24 mouse cellular contexts compared by ENCODE assay signal in genomic region chr1:182458556-182458955, GRCm38 (mm10). TPM values are rescaled to one million over a fixed set of nuclear protein-coding genes. Genes with fewer than 3 reads are reported as not detected.
DNase-seq lines count a peak whose midpoint lies in the region; ATAC-seq and TF ChIP-seq lines count a peak whose summit lies in the region.
"Had no signal": no experiment of that assay in that cellular context is flagged by ENCODE, and none has a peak within 500 bp of the region (broad histone marks: within the 10 kb centered on the region; RNA-seq: fewer than 3 reads in every experiment).

No protein-coding gene starts in this region.

- TF ChIP-seq CTCF in kidney, postnatal 0 days (IDR thresholded peaks at IDR 0.05; ENCODE audit: low read depth), result no peak

- H3K27me3 ChIP-seq in kidney, postnatal 0 days (ENCODE audit: insufficient read depth, low read length), result no peaks in the 10 kb centered on the region
- no peaks in the 10 kb centered on the region for H3K27me3 ChIP-seq in midbrain, embryonic 12.5 days
- no peaks in the 10 kb centered on the region for H3K27me3 ChIP-seq in midbrain, embryonic 14.5 days (ENCODE audit: control insufficient read depth, insufficient read depth, low read length)
- H3K27me3 ChIP-seq: embryonic facial prominence, embryonic 13.5 days; heart, embryonic 13.5 days; hindbrain, embryonic 15.5 days; lung, embryonic 15.5 days; stomach, embryonic 15.5 days had no signal

- peaks cover 33% of the 10 kb centered on the region for H3K36me3 ChIP-seq in kidney, postnatal 0 days (ENCODE audit: insufficient read depth, low read length)
- H3K36me3 ChIP-seq in midbrain, embryonic 12.5 days, result peaks cover 59% of the 10 kb centered on the region
- H3K36me3 ChIP-seq in midbrain, embryonic 14.5 days (ENCODE audit: control insufficient read depth, insufficient read depth, low read length), result peaks cover 56% of the 10 kb centered on the region

- no peak overlapping the region for H3K27ac ChIP-seq in kidney, postnatal 0 days
- 0 out of 2 replicates have a peak overlapping the region, but pooled peaks have one; percentile 35 for H3K27ac ChIP-seq in midbrain, embryonic 12.5 days (replicated peaks)
- no peak overlapping the region for H3K27ac ChIP-seq in midbrain, embryonic 14.5 days (replicated peaks; ENCODE audit: low read depth, low read length)
- H3K27ac ChIP-seq: embryonic facial prominence, embryonic 13.5 days; forebrain, embryonic 10.5 days; gastrocnemius, adult 2 months; heart, embryonic 13.5 days; hindbrain, embryonic 15.5 days; lung, embryonic 15.5 days; midbrain, embryonic 10.5 days; stomach, embryonic 15.5 days had no signal

- H3K4me2 ChIP-seq in kidney, postnatal 0 days (ENCODE audit: low read length), result no peak overlapping the region
- H3K4me2 ChIP-seq in midbrain, embryonic 12.5 days (replicated peaks), result no peak overlapping the region
- no peak overlapping the region for H3K4me2 ChIP-seq in midbrain, embryonic 14.5 days (ENCODE audit: low read length)
- H3K4me2 ChIP-seq: embryonic facial prominence, embryonic 13.5 days; heart, embryonic 13.5 days; hindbrain, embryonic 15.5 days; lung, embryonic 15.5 days; stomach, embryonic 15.5 days had no signal

- no peak for ATAC-seq in kidney, postnatal 0 days (replicated peaks; ENCODE audit: low FRiP score, low read depth)
- no peak for ATAC-seq in midbrain, embryonic 12.5 days (ENCODE audit: low FRiP score, low read depth)
- no peak for ATAC-seq in midbrain, embryonic 14.5 days (ENCODE audit: low FRiP score, low TSS enrichment)
- ATAC-seq: forebrain, embryonic 16.5 days had no signal

- WGBS in kidney, postnatal 0 days, result 57% methylated on average over 19 of the region's 19 CpGs
- WGBS in midbrain, embryonic 12.5 days, result 84% methylated on average over 19 of the region's 19 CpGs
- WGBS in midbrain, embryonic 14.5 days, result 84% methylated on average over 19 of the region's 19 CpGs

- H3K9ac ChIP-seq in kidney, postnatal 0 days (ENCODE audit: low read depth, low read length), result no peak overlapping the region
- no peak overlapping the region for H3K9ac ChIP-seq in midbrain, embryonic 12.5 days (replicated peaks)
- no peak overlapping the region for H3K9ac ChIP-seq in midbrain, embryonic 14.5 days (replicated peaks; ENCODE audit: low read length)
- H3K9ac ChIP-seq: embryonic facial prominence, embryonic 13.5 days; heart, embryonic 13.5 days; hindbrain, embryonic 15.5 days; lung, embryonic 15.5 days; stomach, embryonic 15.5 days had no signal

- no peak overlapping the region for H3K4me3 ChIP-seq in kidney, postnatal 0 days (replicated peaks; ENCODE audit: low read depth, low read length)
- H3K4me3 ChIP-seq in midbrain, embryonic 12.5 days, result no peak overlapping the region
- H3K4me3 ChIP-seq in midbrain, embryonic 14.5 days (replicated peaks; ENCODE audit: low read depth, low read length), result no peak overlapping the region
- H3K4me3 ChIP-seq: embryonic facial prominence, embryonic 13.5 days; forebrain, embryonic 10.5 days; gastrocnemius, adult 2 months; heart, embryonic 13.5 days; hindbrain, embryonic 15.5 days; lung, embryonic 15.5 days; midbrain, embryonic 10.5 days; stomach, embryonic 15.5 days had no signal

- H3K4me1 ChIP-seq in kidney, postnatal 0 days (replicated peaks; ENCODE audit: insufficient read depth, low read length), result peaks cover 37% of the 10 kb centered on the region
- no peaks in the 10 kb centered on the region for H3K4me1 ChIP-seq in midbrain, embryonic 12.5 days
- H3K4me1 ChIP-seq in midbrain, embryonic 14.5 days (ENCODE audit: control insufficient read depth, insufficient read depth, low read length), result no peaks in the 10 kb centered on the region
- H3K4me1 ChIP-seq: embryonic facial prominence, embryonic 13.5 days; forebrain, embryonic 10.5 days had no signal

- H3K9me3 ChIP-seq in kidney, postnatal 0 days (replicated peaks; ENCODE audit: low read length), result no peaks in the 10 kb centered on the region
- H3K9me3 ChIP-seq in midbrain, embryonic 12.5 days, result no peaks in the 10 kb centered on the region
- H3K9me3 ChIP-seq in midbrain, embryonic 14.5 days (ENCODE audit: control insufficient read depth, low read length), result no peaks in the 10 kb centered on the region
- H3K9me3 ChIP-seq: embryonic facial prominence, embryonic 13.5 days; forebrain, embryonic 10.5 days; G1E; heart, embryonic 13.5 days; hindbrain, embryonic 15.5 days; lung, embryonic 15.5 days; midbrain, embryonic 10.5 days; stomach, embryonic 15.5 days had no signal

- peak; percentile 85 for DNase-seq in heart, adult 11 months
- DNase-seq in heart, adult 18-20 months, result no peak
- peak; percentile 69 for DNase-seq in kidney, postnatal 0 days (ENCODE audit: low spot score)
- no peak for DNase-seq in kidney, adult 18-20 months
- DNase-seq in midbrain, embryonic 14.5 days, result no peak
- no peak for DNase-seq in thymus, adult 18-20 months
- DNase-seq: adrenal gland, adult 8-10 months; cerebellum, adult 9-11 months; gastrocnemius, adult 2 months; gastrocnemius, postnatal 36 days; heart, postnatal 10 days; retina, postnatal 1 day; right cerebral cortex, postnatal 14 days; thymus, postnatal 25 days had no signal

RNA-seq across cellular contexts. Expression of gene Trp53bp2, which starts 49.6 kb away (rescaled TPM):
- 1 to 10 TPM; 8.9 to 9.1 TPM for total RNA-seq in heart, adult 18-20 months (2021)
- 26.1 and 26.7 TPM in 2 replicates for polyA plus RNA-seq in kidney, postnatal 0 days (2015; fragmentation: Nextera tagmentation; extraction: Ambion mirVana)
- polyA plus RNA-seq in midbrain, embryonic 12.5 days (2016; fragmentation: Nextera tagmentation; extraction: Ambion mirVana), result 29.6 and 35.2 TPM in 2 replicates
- polyA plus RNA-seq in midbrain, embryonic 14.5 days (2014; fragmentation: Nextera tagmentation; extraction: Ambion mirVana), result 13.9 and 25.5 TPM in 2 replicates

RNA-seq across cellular contexts. Expression of gene Capn2, which starts 58.9 kb away (rescaled TPM):
- total RNA-seq in heart, adult 18-20 months (2021), result 10 to 100 TPM; 67.5 to 68.4 TPM
- polyA plus RNA-seq in kidney, postnatal 0 days (2015; fragmentation: Nextera tagmentation; extraction: Ambion mirVana), result 95.1 and 106 TPM in 2 replicates
- 104 and 111 TPM in 2 replicates for polyA plus RNA-seq in midbrain, embryonic 12.5 days (2016; fragmentation: Nextera tagmentation; extraction: Ambion mirVana)
- 57.9 and 68.7 TPM in 2 replicates for polyA plus RNA-seq in midbrain, embryonic 14.5 days (2014; fragmentation: Nextera tagmentation; extraction: Ambion mirVana)
- polyA plus RNA-seq: G1E had no signal

Comparison
In these comparisons a context has a peak if more than half of its experiments do, and no peak if none do; other contexts are left out.
1. DNase-seq: peak in heart, adult 11 months (single experiment) and kidney, postnatal 0 days (single experiment); none in heart, adult 18-20 months (0 of 2), kidney, adult 18-20 months (single experiment), midbrain, embryonic 14.5 days (single experiment) and thymus, adult 18-20 months (0 of 2).